Mouse (Mus musculus) limb, embryonic 12.5 days (tissue): Measurements from ENCODE around the gene Rasgef1b. TPM values are rescaled to one million over a fixed set of nuclear protein-coding genes. Genes with fewer than 3 reads are reported as not detected.
A peak's percentile ranks its signal among the peaks of the same experiment; 100 is the strongest.

Experiments
- ATAC-seq: fragments of 200-750 bp; cut with Nextera tagmentation; 2 replicates; pipeline ENCODE4 v1.8.0; 2017; ENCODE audit warnings: low read depth, moderate TSS enrichment; ENCODE audit not compliant: insufficient number of reproducible peaks, insufficient read depth, low FRiP score, low TSS enrichment
- H3K27ac ChIP-seq: fragments of 300-500 bp; sonication (generic); 2 replicates; pipeline ENCODE4 v1.5.1; 2016; ENCODE audit warnings: mild to moderate bottlenecking, moderate library complexity
- H3K27me3 ChIP-seq: fragments of 300-500 bp; sonication (generic); 2 replicates; pipeline ENCODE4 v1.6.1; 2016; ENCODE audit warnings: mild to moderate bottlenecking, moderate library complexity
- H3K36me3 ChIP-seq: fragments of 300-500 bp; sonication (generic); 2 replicates; pipeline ENCODE4 v1.6.1; 2016; ENCODE audit warnings: mild to moderate bottlenecking, moderate library complexity
- H3K4me1 ChIP-seq: fragments of 300-500 bp; sonication (generic); replicated peaks from 2 replicates; pipeline ENCODE4 v1.6.1; 2016
- H3K4me2 ChIP-seq: fragments of 300-500 bp; sonication (generic); 2 replicates; pipeline ENCODE4 v1.6.1; 2016; ENCODE audit warnings: mild to moderate bottlenecking, moderate library complexity
- H3K4me3 ChIP-seq: fragments of 300-500 bp; sonication (generic); replicated peaks from 2 replicates; pipeline ENCODE4 v1.5.1; 2016; ENCODE audit warnings: mild to moderate bottlenecking
- H3K9ac ChIP-seq: fragments of 300-500 bp; sonication (generic); replicated peaks from 2 replicates; pipeline ENCODE4 v1.6.1; 2016; ENCODE audit warnings: mild to moderate bottlenecking, moderate library complexity
- H3K9me3 ChIP-seq: fragments of 300-500 bp; sonication (generic); 2 replicates; pipeline ENCODE4 v1.6.1; 2016; ENCODE audit warnings: mild to moderate bottlenecking, moderate library complexity
- WGBS: fragments of 180-500 bp; shearing (Covaris S2); methylation state at CpG from one replicate; pipeline ENCODE4 v1.1.7; 2016; 5-methylcytosine and 5-hydroxymethylcytosine counted together
- polyA plus RNA-seq: library from polyadenylated mRNA; unstranded; fragments of >200 nt; fragmentation: Nextera tagmentation; extraction: Ambion mirVana; gene quantifications from 2 replicates; pipeline ENCODE4 v1.2.1, GENCODE M21; 2016

The Rasgef1b gene
- polyA plus RNA-seq, 1 experiment from 2014 or later = 48.7 TPM

GRCm38 (mm10) chr5:99582055-99582454 lies 146.8 kb downstream of the Rasgef1b start:
- WGBS = 39% methylated on average over 5 of the region's 5 CpGs
- H3K36me3 ChIP-seq = no peaks in the 10 kb centered on the region
- H3K9ac ChIP-seq = no peak overlapping the region
- peaks cover 5% of the 10 kb centered on the region; the same call in 1 of the 2 replicates for H3K4me1 ChIP-seq
- H3K9me3 ChIP-seq = 0 out of 2 replicates have a peak, but pooled peaks cover 3% of the 10 kb centered on the region
- H3K27me3 ChIP-seq = no peaks in the 10 kb centered on the region
- ATAC-seq = no peak
- H3K27ac ChIP-seq = no peak overlapping the region; the same call in 1 of the 2 replicates
- H3K4me2 ChIP-seq = no peak overlapping the region
- H3K4me3 ChIP-seq = no peak overlapping the region

- 5% methylated on average over 4 of the region's 4 CpGs for WGBS
- no peak overlapping the region for H3K9ac ChIP-seq
- no peak overlapping the region for H3K27ac ChIP-seq
- H3K4me2 ChIP-seq = no peak overlapping the region
- H3K4me1 ChIP-seq = peaks cover 5% of the 10 kb centered on the region; the same call in 1 of the 2 replicates
- no peaks in the 10 kb centered on the region for H3K36me3 ChIP-seq
- H3K9me3 ChIP-seq = 0 out of 2 replicates have a peak, but pooled peaks cover 3% of the 10 kb centered on the region
- no peak overlapping the region for H3K4me3 ChIP-seq
- no peak for ATAC-seq
- H3K27me3 ChIP-seq = no peaks in the 10 kb centered on the region
Measured at GRCm38 (mm10) chr5:99578692-99579091, 150.2 kb downstream of the Rasgef1b start.

- Histone ChIP-seq H3K4me3 (no peak overlapping the region), H3K9ac (no peak overlapping the region), H3K27me3 (no peaks in the 10 kb centered on the region), H3K4me2 (no peak overlapping the region), H3K9me3 (no peaks in the 10 kb centered on the region), H3K4me1 (peaks cover 11% of the 10 kb centered on the region), H3K27ac (no peak overlapping the region), H3K36me3 (no peaks in the 10 kb centered on the region)
- no peak for ATAC-seq
- WGBS = 85% methylated on average over 8 of the region's 8 CpGs
Measured at GRCm38 (mm10) chr5:99575897-99576296, 153.0 kb downstream of the Rasgef1b start.

- Histone ChIP-seq H3K27ac (0 out of 2 replicates have a peak overlapping the region, but pooled peaks have one; percentile 60), H3K36me3 (no peaks in the 10 kb centered on the region), H3K27me3 (no peaks in the 10 kb centered on the region), H3K9me3 (no peaks in the 10 kb centered on the region), H3K4me2 (no peak overlapping the region), H3K4me1 (peaks cover 39% of the 10 kb centered on the region), H3K9ac (no peak overlapping the region), H3K4me3 (no peak overlapping the region)
- 14% methylated on average over 8 of the region's 8 CpGs for WGBS
- ATAC-seq = no peak
Measured at GRCm38 (mm10) chr5:99564501-99565323, 164.2 kb downstream of the Rasgef1b start.

- H3K4me2 ChIP-seq = no peak overlapping the region
- ATAC-seq = no peak
- H3K4me3 ChIP-seq = no peak overlapping the region
- H3K27me3 ChIP-seq = no peaks in the 10 kb centered on the region
- 83% methylated on average over 6 of the region's 6 CpGs for WGBS
- peaks cover 30% of the 10 kb centered on the region for H3K4me1 ChIP-seq
- H3K9ac ChIP-seq = no peak overlapping the region
- no peaks in the 10 kb centered on the region for H3K36me3 ChIP-seq
- no peaks in the 10 kb centered on the region for H3K9me3 ChIP-seq
- no peak overlapping the region for H3K27ac ChIP-seq
Measured at GRCm38 (mm10) chr5:99562096-99562495, 166.8 kb downstream of the Rasgef1b start.

GRCm38 (mm10) chr5:99559814-99560213 lies 169.1 kb downstream of the Rasgef1b start:
- WGBS = 30% methylated on average over 3 of the region's 3 CpGs
- Histone ChIP-seq H3K9ac (no peak overlapping the region), H3K4me2 (no peak overlapping the region), H3K27me3 (no peaks in the 10 kb centered on the region), H3K36me3 (no peaks in the 10 kb centered on the region), H3K9me3 (no peaks in the 10 kb centered on the region), H3K27ac (peak overlapping the region; percentile 0; the same call in 1 of the 2 replicates), H3K4me3 (no peak overlapping the region), H3K4me1 (peaks cover 26% of the 10 kb centered on the region)
- no peak for ATAC-seq

GRCm38 (mm10) chr5:99558231-99558630 lies 170.6 kb downstream of the Rasgef1b start:
- no peak for ATAC-seq
- Histone ChIP-seq H3K9me3 (no peaks in the 10 kb centered on the region), H3K4me1 (peaks cover 19% of the 10 kb centered on the region), H3K4me2 (no peak overlapping the region), H3K4me3 (no peak overlapping the region), H3K9ac (no peak overlapping the region), H3K27me3 (no peaks in the 10 kb centered on the region), H3K27ac (no peak overlapping the region), H3K36me3 (no peaks in the 10 kb centered on the region)
- 35% methylated on average over 9 of the region's 9 CpGs for WGBS

GRCm38 (mm10) chr5:99552645-99553044 lies 176.2 kb downstream of the Rasgef1b start:
- peak overlapping the region; percentile 72 for H3K27ac ChIP-seq
- H3K4me2 ChIP-seq = no peak overlapping the region
- H3K9me3 ChIP-seq = no peaks in the 10 kb centered on the region
- 7% methylated on average over 7 of the region's 7 CpGs for WGBS
- H3K9ac ChIP-seq = no peak overlapping the region
- H3K4me1 ChIP-seq = peaks cover 18% of the 10 kb centered on the region
- no peak overlapping the region for H3K4me3 ChIP-seq
- no peaks in the 10 kb centered on the region for H3K27me3 ChIP-seq
- H3K36me3 ChIP-seq = no peaks in the 10 kb centered on the region
- ATAC-seq = peak; percentile 97

GRCm38 (mm10) chr5:99544664-99545494 lies 184.0 kb downstream of the Rasgef1b start:
- H3K4me3 ChIP-seq = no peak overlapping the region

GRCm38 (mm10) chr5:99541999-99542765 lies 186.7 kb downstream of the Rasgef1b start:
- Histone ChIP-seq H3K9ac (no peak overlapping the region), H3K4me3 (no peak overlapping the region), H3K4me1 (peaks cover 42% of the 10 kb centered on the region), H3K9me3 (no peaks in the 10 kb centered on the region), H3K36me3 (no peaks in the 10 kb centered on the region), H3K27me3 (no peaks in the 10 kb centered on the region), H3K27ac (no peak overlapping the region), H3K4me2 (no peak overlapping the region)
- WGBS = 81% methylated on average over 2 of the region's 2 CpGs
- no peak for ATAC-seq

More at GRCm38 (mm10) chr5:99544664-99545494, 184.0 kb downstream of the Rasgef1b start:
- ATAC-seq = 0 out of 2 replicates have a peak, but pooled peaks have one; percentile 47
- no peak overlapping the region for H3K27ac ChIP-seq
- 81% methylated on average over 6 of the region's 6 CpGs for WGBS
- peaks cover 42% of the 10 kb centered on the region for H3K4me1 ChIP-seq
- H3K27me3 ChIP-seq = no peaks in the 10 kb centered on the region
- H3K4me2 ChIP-seq = no peak overlapping the region
- H3K36me3 ChIP-seq = no peaks in the 10 kb centered on the region
- no peak overlapping the region for H3K9ac ChIP-seq
- no peaks in the 10 kb centered on the region for H3K9me3 ChIP-seq
